Mouse (Mus musculus): ENCODE measurements at regions not wholly inside any gene's neighbourhood (a gene's known extent, or its start where the extent isn't known, plus 50 kb on each side); places are given as distances from the start of the nearest gene placed in this dataset.
A peak's percentile ranks its signal among the peaks of the same experiment; 100 is the strongest.

GRCm38 (mm10) chr11:79881812-79882211 lies 80.4 kb downstream of the Utp6 start:
- DNase-seq = no peak

DNA sequence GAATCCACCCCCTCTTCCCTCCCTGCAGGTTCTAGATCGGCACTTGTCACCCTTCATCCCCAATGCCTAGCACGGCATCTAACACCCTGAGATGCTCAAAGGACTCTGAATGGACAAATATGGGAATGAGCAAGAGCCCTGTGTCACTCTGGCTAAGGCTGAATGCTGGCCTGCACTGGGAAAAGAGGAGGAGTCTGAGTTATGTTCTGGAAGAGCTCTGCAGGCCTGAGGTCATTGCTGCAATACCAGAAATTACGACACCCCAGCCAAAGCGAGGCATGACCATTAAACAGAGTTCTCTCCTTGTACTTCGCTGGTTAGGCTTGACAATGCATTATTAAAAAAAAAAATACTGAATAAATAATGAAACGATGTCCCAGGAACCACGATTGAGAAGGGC lies 84.1 kb downstream of the Utp6 start:
- DNase-seq = peak; percentile 82

DNA sequence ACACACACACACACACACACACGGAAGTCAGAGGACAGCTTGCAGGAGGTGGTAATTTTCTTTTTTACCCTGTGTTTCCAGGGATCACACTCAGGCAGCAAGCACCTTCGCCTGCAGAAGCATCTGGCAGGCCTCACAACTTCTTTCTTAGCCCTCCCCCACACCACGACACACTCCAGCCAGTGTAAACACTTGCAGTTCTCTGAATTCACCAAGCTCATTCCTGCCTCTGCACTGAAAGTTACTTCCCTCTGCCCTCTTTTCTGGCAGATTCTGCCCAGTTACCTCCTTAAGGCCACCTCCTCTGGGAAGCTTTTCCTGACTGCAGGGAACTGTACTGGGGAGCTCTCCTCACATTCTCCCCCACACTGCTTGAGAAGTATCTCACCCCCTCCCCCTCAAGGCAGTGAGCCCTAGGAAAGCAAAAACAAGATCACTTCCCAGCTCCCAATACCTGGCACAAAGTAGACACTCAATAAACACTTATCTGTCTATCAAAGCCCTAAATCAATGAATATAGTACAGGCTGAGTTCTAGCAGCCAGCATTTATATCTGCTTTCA lies 84.9 kb downstream of the Utp6 start:
- DNase-seq = peak; percentile 86

DNA sequence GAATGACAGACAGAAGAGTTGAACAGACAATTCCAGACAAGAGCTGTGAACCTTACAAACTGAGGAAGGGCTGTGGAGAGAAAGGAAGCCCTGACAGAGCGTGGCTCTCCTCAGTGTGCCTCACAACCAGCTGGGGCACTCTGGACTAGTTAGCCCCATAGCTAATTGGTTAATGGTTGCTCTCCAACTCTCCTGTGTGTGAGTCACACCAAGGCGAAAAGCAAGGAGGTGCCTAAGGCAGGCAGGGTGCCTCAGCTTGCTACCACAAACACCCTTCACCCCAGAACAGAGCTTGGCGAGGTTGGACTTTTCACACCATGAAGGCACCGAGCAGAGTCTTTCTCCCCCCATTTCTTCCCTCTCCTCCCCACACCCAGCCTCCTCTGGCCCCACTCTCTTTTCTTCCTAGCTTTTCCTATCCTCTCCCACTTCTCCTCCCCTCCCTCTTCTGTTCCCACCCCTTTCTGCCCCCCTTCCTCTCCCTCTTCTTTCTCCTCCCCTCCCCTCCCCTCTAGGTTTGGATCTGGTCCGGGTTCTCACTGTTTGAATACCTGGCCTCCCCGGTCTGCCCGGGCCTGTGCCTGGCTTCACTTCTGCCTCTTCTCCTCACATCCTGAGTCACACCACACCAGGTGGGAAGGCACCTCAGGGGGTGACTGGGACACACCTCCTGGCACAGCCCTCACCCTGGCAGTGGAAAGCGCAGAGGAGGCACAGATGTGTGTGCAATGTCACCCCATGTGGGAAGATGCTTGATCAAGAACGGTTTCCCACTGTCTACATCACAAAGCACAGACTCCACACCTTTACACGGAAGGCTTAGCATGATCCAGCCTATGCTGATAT lies 90.2 kb downstream of the Utp6 start:
- DNase-seq = peak; percentile 56

DNA sequence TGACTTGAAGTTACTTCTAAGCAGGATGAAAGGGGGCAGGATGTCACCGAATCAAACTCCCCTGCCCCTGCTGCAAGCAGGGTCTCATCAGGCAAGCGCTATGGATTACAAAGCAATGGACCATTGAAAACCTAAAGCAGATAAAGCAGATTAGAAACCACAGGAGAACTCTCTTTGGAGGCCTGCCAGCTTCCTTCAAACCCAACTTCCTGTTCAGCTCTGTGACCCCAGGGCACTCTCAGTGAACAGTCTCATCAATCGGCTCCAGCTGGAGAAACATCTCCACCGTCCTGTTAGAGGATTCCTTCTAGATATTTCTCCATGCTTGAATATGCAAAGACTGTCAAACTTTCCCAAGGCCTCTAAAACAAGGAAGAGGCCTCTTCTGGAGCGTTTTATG lies 92.0 kb downstream of the Utp6 start:
- DNase-seq = peak; percentile 83

- DNase-seq = no peak
Observed at GRCm38 (mm10) chr11:79869009-79869408, 93.2 kb downstream of the Utp6 start.

GRCm38 (mm10) chr11:79864836-79865235 lies 97.4 kb downstream of the Utp6 start:
- DNase-seq = peak; percentile 84

DNA sequence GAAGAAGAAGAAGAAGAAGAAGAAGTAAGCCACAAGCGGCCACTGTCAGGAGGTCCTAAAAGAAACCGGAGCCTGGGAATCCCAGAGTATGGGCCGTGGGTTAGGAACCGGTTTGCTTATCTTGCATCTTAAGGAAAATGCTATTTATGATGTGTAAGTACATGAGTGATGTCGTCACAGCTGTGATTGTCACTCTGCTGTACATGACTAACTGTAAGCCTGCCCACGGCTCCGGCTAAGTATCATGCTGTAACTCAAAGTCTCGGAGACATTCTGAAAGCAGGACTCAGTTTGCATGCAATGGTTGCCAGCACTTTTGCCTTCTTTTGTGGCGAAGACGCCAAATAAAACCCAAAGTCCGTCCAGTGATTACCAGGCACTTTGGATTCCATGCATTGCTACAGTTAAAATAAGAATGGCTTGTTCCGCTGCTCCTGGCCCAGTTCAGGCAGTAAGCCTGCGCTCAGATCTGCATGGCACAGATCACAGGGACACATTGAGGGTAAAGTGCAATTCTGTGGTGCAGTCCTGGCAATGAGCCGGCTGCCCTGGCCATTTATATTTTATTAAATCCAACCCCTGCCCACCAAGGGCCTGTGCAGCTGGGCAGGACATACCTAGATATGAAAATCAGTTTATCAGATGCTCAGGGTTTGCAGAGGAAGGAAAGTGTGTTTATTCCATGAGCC lies 98.6 kb downstream of the Utp6 start:
- DNase-seq = no peak

DNA sequence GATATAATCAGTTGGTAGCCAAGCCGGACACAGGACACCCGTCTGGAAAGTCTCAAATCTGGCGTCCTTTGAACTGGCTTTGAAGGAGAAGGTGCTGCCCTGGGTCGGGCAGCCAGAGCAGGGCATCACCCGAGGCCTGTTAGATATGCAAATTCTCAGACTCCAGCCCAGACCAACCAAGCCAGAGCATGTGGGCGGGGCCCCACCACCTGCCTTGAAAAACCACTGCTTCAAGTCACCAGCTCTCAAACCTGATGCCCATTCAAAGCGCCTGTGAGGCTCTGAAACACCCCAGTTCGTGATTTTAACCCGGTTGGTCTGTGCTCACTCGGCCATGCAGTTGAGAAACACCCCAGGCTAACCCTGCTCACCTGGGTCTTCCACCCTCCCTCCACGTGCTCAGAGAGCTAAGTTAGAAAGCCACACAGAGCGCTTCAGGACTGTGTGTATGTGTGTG lies 101.6 kb downstream of the Utp6 start:
- no peak for DNase-seq

DNA sequence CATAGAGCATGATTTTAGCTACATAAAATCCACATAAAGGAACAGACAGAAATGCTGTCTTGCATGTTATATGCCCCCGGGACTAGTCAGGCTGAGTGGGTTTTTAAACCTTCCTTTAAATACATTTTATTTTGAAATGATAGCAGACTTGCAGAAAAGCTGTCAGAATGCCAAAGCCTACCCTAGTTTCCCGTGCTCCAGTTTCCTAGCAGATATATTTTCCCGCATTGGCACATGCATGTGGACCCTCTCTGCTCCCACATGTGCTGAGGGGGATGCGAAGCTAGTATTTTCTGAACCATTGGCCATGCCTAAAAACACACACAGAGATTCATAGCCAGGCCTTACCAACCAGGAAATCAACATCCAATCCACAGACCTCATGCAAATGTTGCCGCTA lies 105.8 kb downstream of the Utp6 start:
- no peak for DNase-seq

- no peak for DNase-seq
Observed at GRCm38 (mm10) chr11:79849545-79849944, 112.6 kb downstream of the Utp6 start.

GRCm38 (mm10) chr11:79844436-79844835 lies 117.8 kb downstream of the Utp6 start:
- no peak for DNase-seq

DNA sequence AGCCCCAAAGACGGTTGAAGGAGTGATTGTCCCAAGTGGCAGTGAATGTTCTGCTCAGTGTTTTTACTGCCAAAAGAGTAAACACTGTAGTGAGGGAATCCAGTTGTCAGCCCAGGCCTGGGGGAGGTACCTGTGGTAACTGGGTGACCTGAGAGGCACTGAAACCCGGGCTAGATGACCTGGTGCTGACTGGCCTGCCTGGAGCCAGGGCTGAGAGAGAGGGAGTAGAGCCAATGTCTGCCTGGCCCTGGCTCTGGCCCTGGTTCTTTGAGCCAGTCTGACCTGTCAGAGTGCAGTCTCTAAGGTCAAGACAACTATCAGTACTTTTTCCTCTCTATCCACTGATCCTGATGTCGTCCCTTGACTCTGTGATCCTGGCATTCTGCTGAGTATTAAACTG lies 119.2 kb downstream of the Utp6 start:
- no peak for DNase-seq

DNA sequence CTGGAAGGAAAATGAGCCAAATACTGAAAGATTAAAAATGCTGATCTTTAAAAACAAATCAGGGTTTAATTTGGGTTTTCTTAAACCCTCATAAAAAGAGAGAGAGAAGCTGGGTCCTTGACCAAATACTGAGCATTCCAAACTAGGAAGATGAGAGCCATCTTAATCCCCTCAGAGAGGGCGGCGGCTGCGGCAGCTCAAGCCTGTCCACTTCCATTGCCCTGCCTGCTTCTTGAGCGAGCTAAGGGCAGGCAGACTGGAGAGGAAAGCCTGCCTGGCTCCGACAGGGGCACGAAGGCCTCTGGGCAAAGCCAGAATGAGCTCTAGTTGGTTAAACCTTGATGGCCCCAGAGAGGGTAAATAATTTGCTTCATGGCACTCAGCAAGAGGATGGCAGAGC lies 122.2 kb downstream of the Utp6 start:
- no peak for DNase-seq

DNA sequence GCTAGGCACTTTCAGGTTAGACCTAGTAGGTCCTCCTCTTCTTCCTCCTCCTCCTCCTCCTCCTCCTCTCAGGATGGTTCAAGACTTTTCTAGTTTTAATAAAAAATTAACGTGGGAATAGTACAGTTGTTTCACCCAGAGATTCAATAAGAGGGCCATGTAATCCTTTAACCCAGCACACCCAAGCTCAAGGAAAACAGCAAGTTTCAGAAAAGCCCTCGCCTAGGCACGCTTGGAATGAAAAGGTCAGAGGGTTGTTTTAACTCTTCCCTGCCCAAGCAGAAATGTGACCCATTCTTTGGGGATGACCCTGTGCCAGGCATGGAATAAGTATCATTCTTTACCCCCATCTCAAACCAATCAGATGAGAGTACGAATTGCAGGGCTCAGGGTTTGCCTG lies 124.1 kb downstream of the Utp6 start:
- DNase-seq = no peak

DNA sequence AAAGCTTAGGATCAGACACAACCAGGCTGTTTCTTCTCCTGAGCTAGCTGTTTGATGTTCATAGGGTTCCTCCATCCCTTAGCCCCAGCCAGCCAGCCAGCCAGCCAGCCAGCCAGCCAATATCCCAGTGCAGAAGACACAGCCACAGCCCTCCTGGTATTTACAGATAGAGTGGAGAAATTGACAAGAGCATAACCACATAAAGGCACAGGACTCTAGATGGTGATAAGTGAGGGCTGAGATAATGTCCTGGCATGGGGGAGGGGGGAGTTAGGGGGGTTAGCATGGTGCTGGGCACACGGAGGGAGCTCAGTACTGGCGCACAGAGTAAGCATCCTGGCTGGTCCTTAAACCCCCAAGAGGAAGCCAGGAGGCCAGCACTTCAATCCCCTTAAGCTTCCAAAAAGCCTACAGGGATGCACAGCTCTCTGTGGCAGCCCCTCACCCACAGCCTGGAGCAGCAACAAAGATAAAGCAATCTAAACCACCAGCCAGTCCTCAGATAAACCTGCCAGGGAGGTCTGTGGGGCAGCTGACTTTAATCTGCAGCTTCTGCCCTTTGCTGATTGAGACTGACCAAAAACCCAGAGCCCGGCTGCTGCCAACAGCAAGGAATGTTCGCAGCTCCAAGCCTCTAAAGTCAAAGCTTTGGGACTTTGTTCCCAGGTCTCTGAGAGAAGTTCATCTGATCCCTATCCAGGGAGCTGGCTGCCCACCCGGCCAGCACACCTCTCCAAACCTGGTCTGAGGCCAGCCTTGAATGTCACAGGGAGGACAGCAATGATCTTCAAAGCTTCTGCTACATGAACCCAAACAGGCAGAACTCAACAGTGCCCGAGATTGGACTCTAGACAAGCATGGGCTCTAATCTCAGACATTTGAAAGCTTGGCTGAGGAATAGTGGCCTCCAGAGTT lies 124.9 kb downstream of the Utp6 start:
- no peak for DNase-seq

DNA sequence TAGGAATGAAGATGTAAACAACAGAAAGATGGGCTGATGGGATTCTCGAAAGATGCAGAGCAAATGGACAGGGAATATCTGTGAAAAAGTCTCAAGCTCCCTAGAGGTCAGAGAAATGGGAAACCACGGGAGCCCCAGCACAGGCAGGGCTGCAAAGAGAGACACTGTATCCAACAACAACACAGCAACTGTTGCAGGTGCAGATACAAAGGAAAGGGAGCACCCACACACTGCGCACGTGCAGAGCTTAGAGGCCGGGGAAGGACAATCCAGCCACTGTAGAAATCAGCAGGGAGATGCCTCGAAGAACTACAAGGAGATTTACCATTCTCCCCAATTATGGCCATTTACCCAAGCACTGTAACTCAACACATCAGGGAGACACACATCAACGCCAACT lies 126.3 kb downstream of the Utp6 start:
- DNase-seq = no peak

GRCm38 (mm10) chr11:79833817-79834216 lies 128.4 kb downstream of the Utp6 start:
- no peak for DNase-seq

GRCm38 (mm10) chr11:79831591-79832320 lies 130.4 kb downstream of the Utp6 start:
- DNase-seq = peak; percentile 30

DNA sequence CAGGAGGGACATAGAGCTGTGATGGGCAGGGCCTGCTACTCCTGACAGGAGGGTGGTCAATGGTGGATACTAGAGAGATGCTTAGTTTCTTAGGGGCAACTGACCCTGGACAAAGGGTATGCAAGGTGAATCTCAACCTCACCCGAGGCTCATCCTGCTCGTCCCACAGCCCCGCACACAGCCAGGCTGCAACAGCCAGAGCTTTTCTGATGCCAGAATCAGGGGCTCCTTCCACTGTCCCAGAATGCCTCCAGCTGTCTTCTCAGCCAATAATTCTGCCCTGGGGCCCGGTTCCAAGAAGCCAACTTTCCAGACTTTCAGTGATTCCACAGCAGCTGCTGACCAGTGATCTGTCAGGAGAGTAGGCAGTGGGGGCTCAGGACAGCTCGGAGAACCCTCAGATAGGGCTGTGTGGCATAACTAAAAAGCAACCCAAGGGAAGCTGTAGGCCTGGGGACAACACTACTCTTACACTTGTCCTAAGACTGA lies 131.6 kb downstream of the Utp6 start:
- no peak for DNase-seq

- DNase-seq = no peak
Observed at GRCm38 (mm10) chr11:79827034-79827433, 135.2 kb downstream of the Utp6 start.

DNA sequence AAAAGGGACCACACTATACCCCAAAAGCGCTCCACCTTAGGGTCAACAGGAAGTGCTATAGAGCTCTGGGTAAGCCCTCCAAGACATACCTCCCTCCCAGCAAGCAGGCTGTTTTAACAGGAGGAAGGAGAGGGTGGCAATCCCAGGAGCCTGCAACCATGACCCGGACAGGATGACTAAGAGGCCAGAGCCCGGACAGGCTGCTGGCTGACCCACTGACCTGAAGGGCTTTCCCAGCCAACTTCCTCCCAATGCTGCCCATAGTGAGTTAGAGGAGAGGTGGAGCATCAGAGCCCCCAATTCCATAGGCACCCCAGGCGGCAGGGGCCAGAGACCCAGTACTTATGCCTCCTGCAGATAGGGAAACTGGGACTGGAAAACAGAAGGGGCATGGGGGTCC lies 136.3 kb downstream of the Utp6 start:
- no peak for DNase-seq
